Mouse (Mus musculus) lung, adult 2 months (tissue): ENCODE measurements at regions not wholly inside any gene's neighbourhood (a gene's known extent, or its start where the extent isn't known, plus 50 kb on each side); places are given as distances from the start of the nearest gene placed in this dataset.

Experiments used
- CTCF ChIP-seq: fragments of 200-500 bp; IDR thresholded peaks from 2 replicates; pipeline ENCODE4 v1.5.1; 2011; ENCODE audit warnings: mild to moderate bottlenecking, low read length, control low read depth; ENCODE audit not compliant: insufficient read depth
- POLR2A ChIP-seq: fragments of 200-500 bp; IDR thresholded peaks from 2 replicates; pipeline ENCODE4 v1.6.1; 2011; ENCODE audit warnings: low read depth, mild to moderate bottlenecking, control low read depth, low read length, borderline replicate concordance; ENCODE audit errors: extremely low read depth

GRCm38 (mm10) chr9:52959668-52960067, 280.1 kb upstream of the AI593442 start:
- TF ChIP-seq POLR2A (no peak), CTCF (no peak)
